Mouse (Mus musculus) MEL (cell line): ENCODE data around the gene Slc16a3. TPM values are rescaled to one million over a fixed set of nuclear protein-coding genes. Genes with fewer than 3 reads are reported as not detected.

Source experiments
- DNase-seq: peaks from one replicate; pipeline ENCODE4 v3.0.0; 2011; ENCODE audit warnings: low read depth, low spot score
- H3K27ac ChIP-seq: 2 replicates; pipeline ENCODE4 v1.5.1; 2012; ENCODE audit warnings: low read depth, mild to moderate bottlenecking, control low read depth, low read length, moderate library complexity; ENCODE audit not compliant: control insufficient read depth
- H3K27me3 ChIP-seq, 2 experiments: fragments of 150-350 bp in 1 of 2; sonication (generic) in 1 of 2; 2 replicates each; pipeline ENCODE4 v1.6.1; 2012; ENCODE audit warnings: low read length in 2 of 2, mild to moderate bottlenecking in 2 of 2, improper control_type of control experiment in 1 of 2, moderate library complexity in 1 of 2; ENCODE audit not compliant: insufficient read depth in 2 of 2, control insufficient read depth in 1 of 2
- H3K36me3 ChIP-seq, 2 experiments: 2 replicates each; pipeline ENCODE4 v1.6.1; 2012 to 2014; ENCODE audit warnings: low read length in 2 of 2, improper control_type of control experiment in 1 of 2, inconsistent platforms in 1 of 2, mild to moderate bottlenecking in 1 of 2; ENCODE audit not compliant: insufficient read depth in 2 of 2, control insufficient read depth in 1 of 2
- H3K4me1 ChIP-seq, 2 experiments: fragments of 150-350 bp in 1 of 2; sonication (generic) in 1 of 2; 2 replicates each; pipeline ENCODE4 v1.6.1; 2012; ENCODE audit warnings: low read length in 2 of 2, improper control_type of control experiment in 1 of 2, mild to moderate bottlenecking in 1 of 2; ENCODE audit not compliant: insufficient read depth in 2 of 2, control insufficient read depth in 1 of 2
- H3K4me3 ChIP-seq, 2 experiments: fragments of 150-350 bp in 1 of 2; sonication (generic) in 1 of 2; 2 replicates each; pipeline ENCODE4 v1.5.1; 2012; ENCODE audit warnings: low read depth in 2 of 2, low read length in 2 of 2, mild to moderate bottlenecking in 2 of 2, moderate library complexity in 2 of 2, control low read depth in 1 of 2, improper control_type of control experiment in 1 of 2; ENCODE audit not compliant: control insufficient read depth in 1 of 2, insufficient read depth in 1 of 2
- H3K79me2 ChIP-seq: 2 replicates; pipeline ENCODE4 v1.6.1; 2012; ENCODE audit warnings: mild to moderate bottlenecking, low read length, moderate library complexity; ENCODE audit not compliant: control insufficient read depth, poor library complexity, insufficient read depth
- H3K9ac ChIP-seq: 2 replicates; pipeline ENCODE4 v1.6.1; 2012; ENCODE audit warnings: low read depth, mild to moderate bottlenecking, control low read depth, low read length, moderate library complexity; ENCODE audit not compliant: control insufficient read depth, poor library complexity, severe bottlenecking
- H3K9me3 ChIP-seq: fragments of 150-350 bp; sonication (generic); replicated peaks from 2 replicates; pipeline ENCODE4 v1.6.1; 2012; ENCODE audit warnings: mild to moderate bottlenecking, low read length, improper control_type of control experiment, moderate library complexity; ENCODE audit not compliant: insufficient read depth
- CHD1 ChIP-seq: IDR thresholded peaks from 2 replicates; pipeline ENCODE4 v1.6.1; 2012; ENCODE audit warnings: low read depth, mild to moderate bottlenecking, inconsistent platforms, low read length, improper control_type of control experiment
- CHD2 ChIP-seq: IDR thresholded peaks from 2 replicates; pipeline ENCODE4 v1.6.1; 2011; ENCODE audit warnings: low read length, improper control_type of control experiment
- ELF1 ChIP-seq: IDR thresholded peaks from 2 replicates; pipeline ENCODE4 v1.6.1; 2014; ENCODE audit warnings: low read depth, mild to moderate bottlenecking, inconsistent platforms, low read length, improper control_type of control experiment, moderate library complexity
- EP300 ChIP-seq, 2 experiments: IDR thresholded peaks; 2 replicates each; pipeline ENCODE4 v1.6.1; 2011; ENCODE audit warnings: improper control_type of control experiment in 2 of 2, low read length in 2 of 2, low read depth in 1 of 2, mild to moderate bottlenecking in 1 of 2
- ETS1 ChIP-seq: IDR thresholded peaks from 2 replicates; pipeline ENCODE4 v1.6.1; 2012; ENCODE audit warnings: low read depth, mild to moderate bottlenecking, inconsistent platforms, low read length, improper control_type of control experiment, moderate library complexity
- GABPA ChIP-seq: IDR thresholded peaks from 2 replicates; pipeline ENCODE4 v1.6.1; 2012; ENCODE audit warnings: low read depth, mild to moderate bottlenecking, inconsistent platforms, low read length, improper control_type of control experiment, moderate library complexity
- GATA1 ChIP-seq: IDR thresholded peaks from 2 replicates; pipeline ENCODE4 v1.6.1; 2011; ENCODE audit warnings: low read depth, low read length, improper control_type of control experiment
- HCFC1 ChIP-seq: IDR thresholded peaks from 2 replicates; pipeline ENCODE4 v1.6.1; 2012; ENCODE audit warnings: low read depth, mild to moderate bottlenecking, inconsistent platforms, low read length, improper control_type of control experiment, moderate library complexity
- JUND ChIP-seq: IDR thresholded peaks from 2 replicates; pipeline ENCODE4 v1.6.1; 2011; ENCODE audit warnings: low read depth, mild to moderate bottlenecking, improper control_type of control experiment, low read length
- MAZ ChIP-seq: IDR thresholded peaks from 2 replicates; pipeline ENCODE4 v1.6.1; 2012; ENCODE audit warnings: low read depth, mild to moderate bottlenecking, inconsistent platforms, low read length, improper control_type of control experiment
- MEF2A ChIP-seq: IDR thresholded peaks from 2 replicates; pipeline ENCODE4 v1.6.1; 2014; ENCODE audit warnings: low read depth, mild to moderate bottlenecking, inconsistent platforms, low read length, improper control_type of control experiment; ENCODE audit not compliant: poor library complexity, insufficient replicate concordance, severe bottlenecking; ENCODE audit errors: extremely low read depth
- MXI1 ChIP-seq: IDR thresholded peaks from 2 replicates; pipeline ENCODE4 v1.6.1; 2011; ENCODE audit warnings: mild to moderate bottlenecking, low read depth, low read length, improper control_type of control experiment
- MYB ChIP-seq: IDR thresholded peaks from 2 replicates; pipeline ENCODE4 v1.6.1; 2011; ENCODE audit warnings: mild to moderate bottlenecking, low read depth, low read length, improper control_type of control experiment
- MYC ChIP-seq: IDR thresholded peaks from 2 replicates; pipeline ENCODE4 v1.6.1; 2011; ENCODE audit warnings: low read depth, mild to moderate bottlenecking, low read length, improper control_type of control experiment, moderate library complexity
- NELFE ChIP-seq: IDR thresholded peaks from 2 replicates; pipeline ENCODE4 v1.6.1; 2011; ENCODE audit warnings: low read depth, low read length, improper control_type of control experiment
- POLR2AphosphoS2 ChIP-seq: IDR thresholded peaks from 2 replicates; pipeline ENCODE4 v1.6.1; 2011; ENCODE audit warnings: low read length, improper control_type of control experiment
- SMC3 ChIP-seq: IDR thresholded peaks from 2 replicates; pipeline ENCODE4 v1.6.1; 2011; ENCODE audit warnings: low read depth, low read length, improper control_type of control experiment
- TAL1 ChIP-seq: IDR thresholded peaks from 2 replicates; pipeline ENCODE4 v1.6.1; 2012; ENCODE audit warnings: mild to moderate bottlenecking, inconsistent platforms, low read length, moderate library complexity, mixed read lengths
- TBP ChIP-seq: IDR thresholded peaks from 2 replicates; pipeline ENCODE4 v1.8.0; 2011; ENCODE audit warnings: low read depth, low read length, improper control_type of control experiment
- TCF12 ChIP-seq: IDR thresholded peaks from 2 replicates; pipeline ENCODE4 v1.6.1; 2014; ENCODE audit warnings: low read depth, mild to moderate bottlenecking, inconsistent platforms, low read length, improper control_type of control experiment, moderate library complexity
- UBTF ChIP-seq: IDR thresholded peaks from 2 replicates; pipeline ENCODE4 v1.6.1; 2012; ENCODE audit warnings: low read depth, mild to moderate bottlenecking, inconsistent platforms, low read length, improper control_type of control experiment, moderate library complexity, borderline replicate concordance; ENCODE audit not compliant: insufficient read depth
- USF1 ChIP-seq: IDR thresholded peaks from 2 replicates; pipeline ENCODE4 v1.6.1; 2014; ENCODE audit warnings: low read depth, mild to moderate bottlenecking, inconsistent platforms, low read length, improper control_type of control experiment, moderate library complexity
- ZC3H11A ChIP-seq: IDR thresholded peaks from 2 replicates; pipeline ENCODE4 v1.6.1; 2012; ENCODE audit warnings: low read depth, mild to moderate bottlenecking, inconsistent platforms, low read length, improper control_type of control experiment
- ZMIZ1 ChIP-seq: IDR thresholded peaks from 2 replicates; pipeline ENCODE4 v1.6.1; 2012; ENCODE audit warnings: low read depth, mild to moderate bottlenecking, inconsistent platforms, low read length, improper control_type of control experiment, moderate library complexity
- ZNF384 ChIP-seq: IDR thresholded peaks from 2 replicates; pipeline ENCODE4 v1.6.1; 2012; ENCODE audit warnings: low read depth, mild to moderate bottlenecking, inconsistent platforms, low read length, improper control_type of control experiment
- polyA plus RNA-seq, 2 experiments: library from polyadenylated mRNA; stranded (reverse) in 1 of 2; unstranded in 1 of 2; fragments of >175 nt in 1 of 2; fragments of >200 nt in 1 of 2; gene quantifications; 2 replicates each; pipeline versions ENCODE4 v1.2.1 to v1.2.4; 2012; ENCODE audit warnings: low replicate concordance in 2 of 2, low read depth in 1 of 2; ENCODE audit not compliant: insufficient read length in 2 of 2, insufficient read depth in 1 of 2, missing spikeins in 1 of 2
- total RNA-seq: library from RNA; depleted of rRNA; stranded (reverse); fragments of 300-350 nt; gene quantifications from 2 replicates; pipeline ENCODE4 v1.2.3, GENCODE M21; 2012

Gene Slc16a3
- total and polyA plus RNA-seq, 3 experiments = 85.7 to 610 (median 570) TPM

DNA sequence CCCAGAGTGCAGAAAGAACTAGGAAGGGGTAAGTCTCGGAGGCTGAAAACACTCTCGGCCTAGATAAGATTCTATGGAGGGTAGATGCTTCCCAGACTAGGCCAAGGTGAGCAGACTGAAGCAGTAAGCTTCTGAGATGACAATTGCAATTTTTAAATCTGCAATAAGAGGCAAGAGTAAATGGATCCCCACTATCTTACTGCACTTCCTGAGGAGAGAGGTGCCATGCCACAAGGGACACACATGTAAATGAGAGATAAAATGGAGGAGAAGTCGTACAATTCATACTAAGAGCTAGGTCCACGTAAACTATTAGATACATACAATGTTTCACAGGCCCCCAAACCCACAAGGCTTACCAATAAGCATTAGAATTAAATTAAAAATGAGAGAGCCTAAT, 19.8 kb upstream of the Slc16a3 start:
- Histone ChIP-seq H3K79me2 (peaks cover 9% of the 10 kb centered on the region), H3K9me3 (no peaks in the 10 kb centered on the region), H3K4me3 (no peak overlapping the region), H3K36me3 (peaks cover 0 to 23% of the 10 kb centered on the region in 2 experiments; a peak in 3 of 4 replicates), H3K27me3 (no peaks in the 10 kb centered on the region), H3K9ac (0 out of 2 replicates have a peak overlapping the region, but pooled peaks have one; percentile 6), H3K4me1 (peaks cover 16 to 18% of the 10 kb centered on the region in 2 experiments), H3K27ac (peak overlapping the region; percentile 63)
- peak; percentile 65 for DNase-seq
- TF ChIP-seq EP300 (IDR thresholded peaks at IDR 0.05; ENCODE audit: low read depth in 1 of 2, low read length in 2 of 2) (peak; percentile 75 to 78), ETS1 (peak; percentile 43; the same call in 1 of the 2 replicates), UBTF (no peak), MXI1 (no peak), MYB (no peak), TCF12 (peak; percentile 68; the same call in 1 of the 2 replicates), ZMIZ1 (no peak), CHD1 (no peak), MYC (peak; percentile 26; the same call in 1 of the 2 replicates), ELF1 (no peak), TAL1 (peak; percentile 68), USF1 (no peak), GATA1 (peak; percentile 63), SMC3 (no peak), ZNF384 (no peak)

DNA sequence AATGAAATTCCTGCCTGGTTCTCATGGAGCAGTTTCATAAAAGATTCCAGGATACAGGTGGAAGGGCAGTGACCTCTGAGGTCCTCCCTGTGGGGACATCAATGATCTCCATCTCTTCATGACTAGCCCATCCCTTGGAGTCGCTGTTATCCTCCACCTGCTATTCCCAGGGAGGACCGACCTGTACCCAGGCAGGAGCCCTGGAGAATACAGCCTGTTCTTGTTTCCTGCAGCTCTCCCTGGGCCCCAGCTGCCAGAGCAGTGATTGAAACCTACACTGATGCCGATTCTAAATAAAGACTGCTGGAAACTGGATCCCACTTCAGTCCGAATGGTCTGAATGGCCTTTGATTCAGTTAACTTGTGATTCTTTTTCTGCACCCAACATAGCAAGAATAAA, 16.8 kb upstream of the Slc16a3 start:
- H3K36me3 ChIP-seq = peaks cover 0 to 23% of the 10 kb centered on the region in 2 experiments; a peak in 3 of 4 replicates
- no peak overlapping the region for H3K27ac ChIP-seq
- TF ChIP-seq ETS1 (no peak), MAZ (no peak), GABPA (no peak), NELFE (no peak), TAL1 (no peak), POLR2AphosphoS2 (no peak), GATA1 (no peak), HCFC1 (no peak), EP300 (IDR thresholded peaks at IDR 0.05; ENCODE audit: low read depth in 1 of 2, low read length in 2 of 2) (no peak), TCF12 (no peak), CHD1 (no peak), CHD2 (no peak), TBP (no peak), ZC3H11A (no peak), ZNF384 (no peak), MEF2A (no peak), JUND (no peak), MYB (no peak)
- TF ChIP-seq, all 39 proteins: peak for 0
- Histone ChIP-seq H3K9ac (no peak overlapping the region), H3K79me2 (peaks cover 9% of the 10 kb centered on the region), H3K4me3 (no peak overlapping the region), H3K27me3 (no peaks in the 10 kb centered on the region), H3K9me3 (no peaks in the 10 kb centered on the region), H3K4me1 (peaks cover 16 to 18% of the 10 kb centered on the region in 2 experiments)
- no peak for DNase-seq
